Mouse (Mus musculus): ENCODE measurements around the gene Ncs1. TPM values are rescaled to one million over a fixed set of nuclear protein-coding genes. Genes with fewer than 3 reads are reported as not detected.

Ncs1 gene
- polyA plus RNA-seq, 1 experiment from 2014 or later, result 183 TPM

DNA sequence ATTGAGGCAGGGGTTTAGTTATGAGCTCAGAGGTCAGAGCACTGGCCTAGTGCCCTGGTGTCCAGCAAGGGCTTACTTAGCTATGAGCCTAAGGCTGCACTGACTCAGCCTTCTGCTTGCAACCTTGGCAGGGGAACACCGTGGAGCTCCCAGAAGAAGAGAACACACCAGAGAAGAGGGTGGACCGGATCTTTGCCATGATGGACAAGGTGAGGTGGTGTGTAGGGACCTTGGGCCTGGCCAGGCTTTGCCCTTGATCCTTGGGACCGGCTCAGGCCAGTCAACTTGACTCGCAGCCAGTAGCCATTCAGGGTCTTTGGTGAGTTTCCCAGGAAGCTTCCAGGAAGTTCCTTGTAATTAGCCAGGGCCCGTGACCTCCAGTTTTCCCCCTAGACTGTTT, 38.9 kb downstream of the Ncs1 start:
- H3K4me3 ChIP-seq, result no peak overlapping the region
- no peak for ATAC-seq (replicated peaks)
- H3K27me3 ChIP-seq (replicated peaks), result no peaks in the 10 kb centered on the region
- H3K27ac ChIP-seq, result no peak overlapping the region
- H3K9me3 ChIP-seq, result no peaks in the 10 kb centered on the region
- 92% methylated on average over 5 of the region's 5 CpGs for WGBS
- no peak overlapping the region for H3K4me2 ChIP-seq
- H3K9ac ChIP-seq, result no peak overlapping the region
- H3K4me1 ChIP-seq, result no peaks in the 10 kb centered on the region
- H3K36me3 ChIP-seq (replicated peaks), result peaks cover 38% of the 10 kb centered on the region

DNA sequence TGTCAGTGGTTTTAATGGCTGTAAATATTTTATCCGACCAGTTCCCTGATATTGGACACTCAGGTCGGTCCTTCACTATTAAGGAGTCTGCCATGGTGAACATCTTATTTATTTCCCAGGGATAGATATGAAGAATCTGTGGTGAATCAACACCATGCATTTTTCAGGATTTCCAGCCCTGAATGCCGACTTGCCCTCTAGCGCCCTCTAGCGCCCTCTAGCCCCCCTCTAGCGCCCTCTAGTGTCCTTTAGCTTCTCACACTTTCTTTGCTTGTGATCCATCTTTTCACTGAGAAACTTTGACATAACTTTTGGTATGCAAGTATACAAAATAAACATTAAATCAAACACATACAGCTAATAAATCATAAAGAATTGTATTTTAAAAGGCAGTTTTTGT, 45.8 kb downstream of the Ncs1 start:
- Histone ChIP-seq H3K36me3 (replicated peaks) (peaks cover 24% of the 10 kb centered on the region; the same call in 1 of the 2 replicates), H3K27me3 (replicated peaks) (no peaks in the 10 kb centered on the region), H3K4me1 (no peaks in the 10 kb centered on the region), H3K9ac (no peak overlapping the region), H3K4me2 (no peak overlapping the region), H3K9me3 (no peaks in the 10 kb centered on the region), H3K4me3 (no peak overlapping the region), H3K27ac (no peak overlapping the region)
- no peak for ATAC-seq (replicated peaks)
- 8% methylated on average over 6 of the region's 6 CpGs for WGBS

DNA sequence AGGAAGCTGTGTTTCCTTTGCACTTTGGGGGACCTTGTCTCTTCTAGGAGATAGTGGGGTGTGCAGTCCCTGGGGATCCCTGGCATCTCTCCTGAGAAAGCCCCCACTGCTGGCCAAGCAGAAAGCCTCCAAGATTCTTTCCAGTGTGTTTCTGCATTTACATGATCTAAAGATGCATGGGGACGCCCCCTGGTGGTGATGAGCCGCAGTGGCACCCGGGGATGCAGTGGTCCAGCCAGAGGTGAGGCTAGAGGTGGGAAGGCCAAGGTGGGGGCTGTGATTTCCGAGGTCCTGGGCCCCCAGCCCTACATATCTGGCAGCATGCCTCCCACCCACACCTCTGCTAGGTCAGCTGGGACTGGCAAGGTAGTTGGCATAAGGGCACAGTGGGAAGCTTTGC, 49.4 kb downstream of the Ncs1 start:
- peaks cover 11% of the 10 kb centered on the region; the same call in 1 of the 2 replicates for H3K36me3 ChIP-seq (replicated peaks)
- H3K4me1 ChIP-seq, result peaks cover 15% of the 10 kb centered on the region; the same call in 1 of the 2 replicates
- ATAC-seq (replicated peaks), result no peak
- 0% methylated on average over 4 of the region's 4 CpGs for WGBS
- H3K27ac ChIP-seq, result no peak overlapping the region
- no peaks in the 10 kb centered on the region for H3K27me3 ChIP-seq (replicated peaks)
- H3K9ac ChIP-seq, result no peak overlapping the region
- no peak overlapping the region for H3K4me3 ChIP-seq
- no peaks in the 10 kb centered on the region for H3K9me3 ChIP-seq
- no peak overlapping the region for H3K4me2 ChIP-seq

DNA sequence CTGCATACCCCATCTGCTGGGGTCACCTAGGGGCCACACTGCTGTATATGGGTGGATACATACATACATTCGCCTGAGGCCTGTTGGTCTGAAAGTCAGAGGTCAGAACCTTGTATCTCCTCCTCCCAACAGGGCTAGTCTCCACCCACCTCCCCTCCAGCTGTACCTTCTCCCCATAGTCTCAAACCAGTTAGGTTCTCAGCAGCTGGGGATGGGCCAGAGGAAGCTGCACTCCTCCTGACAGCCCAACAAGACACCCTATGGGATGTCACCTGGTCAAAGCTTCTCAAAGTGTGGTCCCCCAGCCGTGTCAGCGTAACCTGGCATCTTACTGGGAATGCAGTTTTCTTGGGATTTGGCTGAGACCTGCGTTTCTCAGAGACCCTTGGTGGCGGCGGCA, 50.8 kb downstream of the Ncs1 start:
- H3K9me3 ChIP-seq, result no peaks in the 10 kb centered on the region
- WGBS, result 82% methylated on average over 6 of the region's 6 CpGs

DNA sequence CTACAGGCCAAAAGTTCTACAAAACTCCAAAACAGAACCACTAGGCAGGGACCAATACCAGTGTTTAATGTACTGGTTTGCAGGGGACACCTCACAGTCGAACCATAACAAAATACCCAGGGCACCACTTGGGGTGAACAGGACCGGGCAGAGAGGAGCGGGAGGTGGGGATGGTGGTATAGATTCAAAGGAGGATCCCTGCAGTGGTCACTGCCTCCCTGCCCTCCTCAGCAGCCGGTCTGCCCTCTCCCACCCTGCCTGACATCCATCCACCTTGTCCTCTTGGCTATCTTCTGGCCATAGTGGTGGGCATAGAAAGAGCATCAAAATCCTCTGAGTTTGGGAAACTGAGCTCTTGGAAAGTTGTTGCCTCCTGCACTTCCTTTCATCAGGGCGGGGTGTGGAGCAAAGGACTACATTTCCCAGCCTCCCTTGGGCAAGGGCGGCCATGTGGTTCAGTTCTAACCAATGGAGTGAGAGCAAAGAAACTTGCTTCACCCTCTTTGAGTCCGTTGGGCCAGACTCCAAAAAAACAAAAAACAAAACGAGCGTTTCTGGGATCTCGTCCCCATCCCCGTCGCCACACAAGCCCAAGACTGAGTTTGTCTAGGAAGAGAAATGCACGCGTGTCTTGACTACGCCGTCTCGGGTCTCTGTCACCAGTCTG, 52.1 kb downstream of the Ncs1 start:
- no peak overlapping the region for H3K27ac ChIP-seq
- peak overlapping the region; percentile 45 for H3K4me3 ChIP-seq
- peak; percentile 84 for ATAC-seq (replicated peaks)
- peaks cover 15% of the 10 kb centered on the region; the same call in 1 of the 2 replicates for H3K4me1 ChIP-seq
- peak overlapping the region; percentile 59 for H3K4me2 ChIP-seq
- H3K9ac ChIP-seq, result peak overlapping the region; percentile 30; the same call in 1 of the 2 replicates
- no peaks in the 10 kb centered on the region for H3K9me3 ChIP-seq
- peaks cover 6% of the 10 kb centered on the region; the same call in 1 of the 2 replicates for H3K36me3 ChIP-seq (replicated peaks)
- no peaks in the 10 kb centered on the region for H3K27me3 ChIP-seq (replicated peaks)
- 2% methylated on average over 17 of the region's 17 CpGs for WGBS

More for the DNA sequence above, 50.8 kb downstream of the Ncs1 start:
- Histone ChIP-seq H3K27ac (no peak overlapping the region), H3K27me3 (replicated peaks) (no peaks in the 10 kb centered on the region), H3K4me1 (peaks cover 15% of the 10 kb centered on the region; the same call in 1 of the 2 replicates), H3K36me3 (replicated peaks) (peaks cover 10% of the 10 kb centered on the region; the same call in 1 of the 2 replicates), H3K4me3 (no peak overlapping the region), H3K9ac (no peak overlapping the region), H3K4me2 (no peak overlapping the region)
- ATAC-seq (replicated peaks), result no peak

DNA sequence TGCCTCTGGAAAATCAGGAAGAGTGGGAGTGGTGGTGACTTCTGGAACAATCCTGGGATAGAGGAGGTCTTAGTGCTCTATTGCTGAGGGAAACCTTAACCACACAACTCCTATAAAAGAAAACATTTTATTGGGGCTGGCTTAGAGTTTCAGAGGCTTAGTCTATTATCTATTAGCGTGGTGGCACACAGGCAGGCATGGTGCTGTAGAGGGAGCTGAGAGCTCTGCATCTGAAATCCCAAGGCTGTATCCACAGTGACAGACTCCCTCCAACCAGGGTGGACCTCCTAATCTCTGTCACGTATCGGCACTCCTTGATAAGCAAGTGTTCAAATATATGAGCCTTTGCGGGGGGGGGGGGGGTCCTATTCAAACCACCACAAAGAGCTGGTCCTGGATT, 53.2 kb downstream of the Ncs1 start:
- Histone ChIP-seq H3K4me2 (peak overlapping the region; percentile 59), H3K36me3 (replicated peaks) (peaks cover 3% of the 10 kb centered on the region; the same call in 1 of the 2 replicates)
- WGBS, result 43% methylated on average over 4 of the region's 4 CpGs

DNA sequence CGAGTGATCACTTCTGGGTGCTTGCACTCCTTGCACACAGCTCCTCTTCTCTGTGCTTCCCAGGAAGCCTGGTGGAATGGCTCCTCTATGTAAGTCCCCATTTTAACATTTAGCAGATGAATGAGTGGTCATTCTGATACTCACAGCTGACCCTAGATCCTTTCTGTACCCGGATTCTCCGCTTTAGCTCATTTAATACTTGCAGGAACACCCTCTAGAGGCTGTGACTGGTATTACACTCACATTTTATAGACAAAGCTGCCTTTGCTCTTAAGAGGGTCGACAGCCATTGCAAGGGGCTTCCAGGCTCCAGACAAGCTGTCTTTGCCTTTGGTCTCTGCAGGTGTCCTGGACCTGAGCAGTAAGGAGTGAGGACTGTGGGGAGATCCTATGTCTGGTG, 53.6 kb downstream of the Ncs1 start:
- Histone ChIP-seq H3K27ac (no peak overlapping the region), H3K4me2 (peak overlapping the region; percentile 59), H3K27me3 (replicated peaks) (no peaks in the 10 kb centered on the region), H3K36me3 (replicated peaks) (no peaks in the 10 kb centered on the region), H3K4me3 (no peak overlapping the region), H3K9me3 (no peaks in the 10 kb centered on the region), H3K9ac (no peak overlapping the region; the same call in 1 of the 2 replicates), H3K4me1 (peaks cover 15% of the 10 kb centered on the region; the same call in 1 of the 2 replicates)
- no peak for ATAC-seq (replicated peaks)
- WGBS, result 22% methylated on average over 4 of the region's 4 CpGs

More for the DNA sequence above, 53.2 kb downstream of the Ncs1 start:
- Histone ChIP-seq H3K27ac (no peak overlapping the region), H3K27me3 (replicated peaks) (no peaks in the 10 kb centered on the region), H3K4me3 (no peak overlapping the region; the same call in 1 of the 2 replicates), H3K9ac (no peak overlapping the region; the same call in 1 of the 2 replicates), H3K4me1 (peaks cover 15% of the 10 kb centered on the region; the same call in 1 of the 2 replicates), H3K9me3 (no peaks in the 10 kb centered on the region)
- no peak for ATAC-seq (replicated peaks)

DNA sequence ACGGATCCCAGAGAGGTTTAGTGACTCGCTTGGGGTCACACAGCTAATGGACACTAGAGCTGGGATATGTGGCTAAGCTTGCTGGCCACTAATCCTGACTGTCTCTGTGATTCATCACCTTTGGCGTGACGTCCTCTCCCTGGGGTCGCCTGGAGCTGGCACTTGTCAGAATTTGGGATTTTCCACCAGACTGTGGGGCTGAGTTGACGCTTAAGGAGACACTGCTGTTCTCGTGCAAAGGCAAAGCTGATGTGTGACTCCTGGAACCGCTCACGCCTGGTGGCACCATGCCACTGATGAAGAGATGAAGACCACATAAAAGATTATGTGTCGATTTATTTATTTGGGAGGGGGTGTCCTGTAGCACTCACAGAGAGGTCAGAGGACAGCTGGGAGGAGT, 54.4 kb downstream of the Ncs1 start:
- H3K27ac ChIP-seq, result no peak overlapping the region
- no peaks in the 10 kb centered on the region for H3K27me3 ChIP-seq (replicated peaks)
- H3K4me1 ChIP-seq, result peaks cover 15% of the 10 kb centered on the region; the same call in 1 of the 2 replicates
- no peaks in the 10 kb centered on the region for H3K36me3 ChIP-seq (replicated peaks)
- no peak overlapping the region for H3K9ac ChIP-seq
- H3K4me3 ChIP-seq, result no peak overlapping the region
- H3K9me3 ChIP-seq, result no peaks in the 10 kb centered on the region
- ATAC-seq (replicated peaks), result no peak
- H3K4me2 ChIP-seq, result no peak overlapping the region
- WGBS, result 81% methylated on average over 10 of the region's 10 CpGs

DNA sequence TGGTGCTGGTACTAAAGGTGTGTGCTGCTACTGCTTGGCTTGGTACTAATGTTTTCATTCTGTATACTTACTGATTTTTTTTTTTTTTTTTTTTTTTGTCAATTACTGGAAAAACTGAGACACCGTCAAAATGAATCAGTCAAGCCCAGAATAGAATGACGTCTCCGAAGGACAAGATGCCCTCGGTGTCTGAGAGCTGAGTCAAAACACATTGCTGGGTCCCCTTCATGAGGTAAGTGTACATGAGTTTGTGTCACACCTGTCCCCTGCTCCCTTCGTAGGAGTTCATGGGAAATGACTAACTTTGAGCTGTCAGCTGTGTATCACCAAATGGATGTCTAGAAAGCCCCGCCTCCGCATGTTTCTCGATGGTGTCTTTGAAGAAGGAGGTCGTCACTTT, 57.6 kb downstream of the Ncs1 start:
- Histone ChIP-seq H3K4me1 (peaks cover 11% of the 10 kb centered on the region; the same call in 1 of the 2 replicates), H3K9ac (no peak overlapping the region), H3K9me3 (no peaks in the 10 kb centered on the region), H3K4me3 (no peak overlapping the region), H3K4me2 (no peak overlapping the region), H3K27ac (no peak overlapping the region), H3K27me3 (replicated peaks) (no peaks in the 10 kb centered on the region), H3K36me3 (replicated peaks) (no peaks in the 10 kb centered on the region)
- no peak for ATAC-seq (replicated peaks)
- 82% methylated on average over 9 of the region's 9 CpGs for WGBS

DNA sequence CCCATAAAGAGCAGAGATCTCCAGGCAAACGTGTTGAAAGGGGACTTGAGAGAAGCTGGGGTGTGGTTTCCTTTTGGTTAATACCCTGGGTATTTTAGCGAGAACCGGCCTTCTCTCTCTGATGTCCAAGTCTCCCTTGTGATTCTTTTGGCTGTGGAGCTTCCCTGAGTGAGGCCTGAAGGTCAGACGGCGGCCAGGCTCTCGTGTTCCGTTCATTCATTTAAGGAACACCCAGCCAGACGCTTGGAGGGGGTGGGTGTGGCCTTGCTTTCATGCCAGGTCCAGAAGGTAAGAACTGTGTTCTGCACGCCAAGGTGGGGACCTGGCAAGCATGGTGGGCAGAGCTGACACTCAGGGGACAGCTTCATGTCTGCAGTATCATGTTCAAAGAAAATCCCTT, 58.6 kb downstream of the Ncs1 start:
- H3K4me2 ChIP-seq, result no peak overlapping the region
- H3K4me1 ChIP-seq, result peaks cover under 1% of the 10 kb centered on the region; the same call in 1 of the 2 replicates
- H3K9me3 ChIP-seq, result no peaks in the 10 kb centered on the region
- WGBS, result 83% methylated on average over 9 of the region's 9 CpGs
- H3K4me3 ChIP-seq, result no peak overlapping the region
- H3K9ac ChIP-seq, result no peak overlapping the region
- H3K27ac ChIP-seq, result no peak overlapping the region
- no peaks in the 10 kb centered on the region for H3K36me3 ChIP-seq (replicated peaks)
- no peaks in the 10 kb centered on the region for H3K27me3 ChIP-seq (replicated peaks)
- no peak for ATAC-seq (replicated peaks)

DNA sequence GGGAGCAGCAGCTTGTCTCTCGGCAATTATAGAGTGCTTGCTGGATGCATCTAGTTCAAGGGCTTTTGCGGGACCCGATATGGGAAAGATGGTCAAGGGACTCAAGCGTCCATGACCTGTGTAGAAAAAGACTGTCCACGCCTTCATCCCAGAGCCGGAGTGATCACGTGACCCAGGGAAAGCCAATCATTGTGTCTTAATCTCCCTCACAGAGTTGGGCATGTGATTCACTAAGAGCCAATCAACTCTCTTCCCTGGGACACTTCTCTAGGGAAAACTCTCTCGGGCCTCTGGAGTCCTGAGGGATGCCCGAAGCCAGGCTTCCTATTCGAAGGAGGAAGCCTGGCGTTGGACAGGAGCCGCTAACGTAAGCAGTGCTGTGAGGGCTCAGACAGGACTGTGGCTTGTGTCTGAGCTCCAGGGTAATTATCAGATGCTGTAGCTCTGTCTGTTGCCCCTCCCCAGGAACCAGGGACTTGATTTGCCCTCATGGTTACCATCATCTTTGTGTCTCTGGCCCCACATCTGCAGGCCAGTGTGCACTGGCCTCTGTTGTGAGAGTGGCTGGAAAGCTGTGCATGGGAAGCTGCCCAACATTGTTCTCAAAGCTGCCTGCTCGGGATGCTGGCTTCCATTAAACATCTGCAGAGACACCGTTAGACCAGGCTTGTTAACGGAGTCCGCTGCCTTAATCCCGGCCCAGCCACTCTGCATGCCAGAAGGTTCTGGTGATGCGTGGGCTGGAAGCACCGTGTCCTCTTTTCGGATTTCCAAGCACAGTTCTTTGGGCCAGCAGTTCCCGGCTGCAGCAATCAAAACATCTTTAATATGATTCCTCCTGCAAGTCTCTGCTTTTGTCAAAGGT, 59.4 kb downstream of the Ncs1 start:
- H3K27ac ChIP-seq, result no peak overlapping the region
- 80% methylated on average over 22 of the region's 22 CpGs for WGBS

DNA sequence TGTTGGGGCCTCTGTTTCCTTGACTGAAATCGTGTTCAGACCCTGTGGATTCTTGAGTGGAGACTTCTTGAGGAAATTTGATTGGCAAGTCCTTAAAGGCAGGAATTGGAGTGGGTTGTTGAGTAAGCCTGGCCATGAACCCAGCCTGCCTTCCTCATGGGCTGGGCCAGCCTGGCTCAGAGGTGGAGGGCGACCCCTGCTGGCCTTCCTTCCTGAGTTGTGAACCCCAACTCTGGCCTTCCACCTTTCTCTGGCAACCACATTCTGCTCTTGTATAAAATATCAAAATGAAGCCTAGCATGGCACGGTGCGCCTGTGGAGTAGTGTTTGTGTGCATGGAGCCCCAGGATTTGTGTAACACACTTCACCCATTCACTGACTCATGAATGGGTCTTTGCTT, 60.1 kb downstream of the Ncs1 start:
- WGBS, result 46% methylated on average over 4 of the region's 4 CpGs
- Histone ChIP-seq H3K4me2 (no peak overlapping the region), H3K4me3 (no peak overlapping the region), H3K27me3 (replicated peaks) (0 out of 2 replicates have a peak, but pooled peaks cover 3% of the 10 kb centered on the region), H3K9ac (no peak overlapping the region), H3K4me1 (no peaks in the 10 kb centered on the region), H3K27ac (no peak overlapping the region), H3K36me3 (replicated peaks) (no peaks in the 10 kb centered on the region), H3K9me3 (no peaks in the 10 kb centered on the region)
- ATAC-seq (replicated peaks), result no peak

More for the DNA sequence above, 59.4 kb downstream of the Ncs1 start:
- no peaks in the 10 kb centered on the region for H3K4me1 ChIP-seq
- H3K27me3 ChIP-seq (replicated peaks), result no peaks in the 10 kb centered on the region
- no peak for ATAC-seq (replicated peaks)
- H3K4me2 ChIP-seq, result no peak overlapping the region
- H3K36me3 ChIP-seq (replicated peaks), result no peaks in the 10 kb centered on the region
- no peak overlapping the region for H3K9ac ChIP-seq
- no peak overlapping the region for H3K4me3 ChIP-seq
- no peaks in the 10 kb centered on the region for H3K9me3 ChIP-seq
